Mouse (Mus musculus): ENCODE measurements around the gene Stra6.

Gene Stra6

DNA sequence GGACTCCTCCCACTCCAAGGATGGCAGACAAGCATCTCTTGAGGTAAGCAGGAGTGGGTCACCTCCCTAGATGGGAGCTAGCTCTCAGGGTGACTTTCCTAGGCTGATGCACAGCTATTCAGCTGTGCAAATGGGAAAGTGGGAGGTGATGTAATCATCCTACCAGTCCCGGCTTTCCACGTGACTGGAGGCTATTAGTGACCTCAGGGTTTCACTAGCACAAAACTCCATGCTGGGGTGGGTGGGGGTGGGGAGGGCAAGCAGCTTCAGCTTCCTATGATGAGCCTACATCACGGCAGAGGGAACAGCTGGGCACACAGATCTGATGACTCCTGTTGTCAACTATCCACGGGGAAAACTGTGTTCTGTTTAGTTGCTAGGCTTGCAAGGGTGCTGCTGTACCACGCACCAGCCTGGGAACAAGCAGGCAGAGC, 111.2 kb downstream of the Stra6 start:
- no peak for DNase-seq (ENCODE audit: low read depth)

DNA sequence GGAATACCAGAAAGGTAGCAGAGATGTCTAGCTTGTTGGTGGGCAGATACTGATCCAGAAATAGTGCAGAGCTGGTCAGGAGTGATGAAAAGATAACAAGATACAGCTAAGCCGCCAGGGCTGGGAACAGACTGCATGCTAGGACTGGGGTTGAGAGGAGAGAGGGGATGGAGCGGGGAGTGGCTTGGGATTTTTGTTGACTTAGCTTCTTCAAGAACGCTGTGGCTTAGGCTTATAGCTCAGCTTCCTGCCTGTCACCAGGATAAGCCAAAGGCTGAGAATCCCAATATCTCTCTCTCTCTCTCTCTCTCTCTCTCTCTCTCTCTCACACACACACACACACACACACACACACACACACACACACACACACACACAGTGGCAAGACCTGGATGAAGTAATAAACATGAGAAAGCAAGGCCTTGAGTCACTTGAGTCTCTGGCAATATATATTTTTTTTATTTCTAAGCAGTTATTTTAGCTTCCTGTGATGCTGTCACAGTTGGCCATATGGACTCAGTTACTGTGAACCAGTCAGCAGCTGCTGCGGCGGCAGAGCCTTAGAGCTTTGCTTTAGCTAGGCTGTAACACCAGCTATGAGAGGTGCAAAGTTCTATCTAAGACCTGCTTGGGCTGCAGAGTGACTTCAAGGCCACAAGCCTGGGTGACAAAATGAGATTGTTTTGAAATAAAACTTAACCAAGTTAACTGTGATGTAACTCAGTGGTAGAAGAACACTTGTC, 112.3 kb downstream of the Stra6 start:
- DNase-seq (ENCODE audit: low read depth), result no peak

DNA sequence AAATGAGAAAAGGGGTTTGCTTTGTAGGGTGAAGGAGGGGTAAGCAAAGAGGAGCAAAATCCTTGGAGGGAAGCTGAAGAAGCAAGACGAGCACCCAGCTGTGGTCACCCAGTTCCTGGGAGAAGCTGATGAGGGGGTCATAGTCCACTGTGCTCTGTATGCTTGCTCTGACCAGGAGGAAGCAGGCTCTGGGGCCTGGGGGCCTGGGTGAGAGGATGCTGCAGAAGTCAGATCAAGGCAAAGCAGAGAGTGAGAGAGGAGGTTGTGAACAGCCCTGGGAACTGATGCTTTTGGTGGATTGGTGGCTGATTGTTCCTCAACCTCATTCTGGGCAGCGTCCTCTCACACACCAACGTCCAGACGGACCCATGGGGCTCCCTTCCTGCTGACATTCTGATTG, 113.6 kb downstream of the Stra6 start:
- DNase-seq (ENCODE audit: low read depth), result no peak

GRCm38 (mm10) chr9:58179390-58179789, 115.8 kb downstream of the Stra6 start:
- no peak for DNase-seq (ENCODE audit: low read depth)

DNA sequence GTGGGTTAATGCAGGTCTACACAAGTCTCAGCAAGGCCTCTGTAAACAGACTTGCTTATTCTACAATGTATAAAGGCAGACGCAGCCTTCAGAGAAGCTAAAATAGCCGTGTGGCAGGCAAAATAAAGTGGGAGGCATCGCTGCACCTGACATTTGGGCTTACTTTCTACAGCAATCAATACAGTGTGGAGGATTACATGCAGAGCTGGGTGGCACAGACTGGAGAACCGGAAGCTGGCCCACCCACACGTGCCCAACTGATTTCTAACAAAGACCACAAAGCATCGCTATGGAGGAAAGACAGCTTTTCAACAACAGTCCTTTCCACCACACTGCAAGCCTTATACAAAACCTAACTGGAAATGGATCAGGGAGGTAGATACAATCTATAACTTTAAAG, 120.9 kb downstream of the Stra6 start:
- no peak for DNase-seq (ENCODE audit: low read depth)

DNA sequence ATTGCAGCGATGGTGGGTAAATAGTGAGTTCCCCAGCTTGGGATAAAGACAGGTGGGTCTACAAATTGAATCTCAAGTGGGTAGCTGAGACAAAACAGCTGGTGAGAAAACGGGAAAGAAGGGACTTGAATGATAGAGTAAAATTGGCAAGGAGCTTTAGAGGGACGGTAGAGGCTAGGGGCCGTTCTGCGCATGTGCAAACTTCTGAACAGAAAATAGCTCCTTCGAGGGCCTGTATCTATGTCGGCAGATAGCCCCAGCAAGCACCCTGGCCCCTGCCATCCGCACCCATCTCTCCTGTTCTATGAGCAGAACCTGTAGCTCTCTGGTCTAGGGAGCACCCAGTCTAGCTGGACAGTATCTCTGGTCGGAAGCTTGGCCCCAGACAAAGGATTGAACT, 130.6 kb downstream of the Stra6 start:
- DNase-seq (ENCODE audit: low read depth), result no peak

DNA sequence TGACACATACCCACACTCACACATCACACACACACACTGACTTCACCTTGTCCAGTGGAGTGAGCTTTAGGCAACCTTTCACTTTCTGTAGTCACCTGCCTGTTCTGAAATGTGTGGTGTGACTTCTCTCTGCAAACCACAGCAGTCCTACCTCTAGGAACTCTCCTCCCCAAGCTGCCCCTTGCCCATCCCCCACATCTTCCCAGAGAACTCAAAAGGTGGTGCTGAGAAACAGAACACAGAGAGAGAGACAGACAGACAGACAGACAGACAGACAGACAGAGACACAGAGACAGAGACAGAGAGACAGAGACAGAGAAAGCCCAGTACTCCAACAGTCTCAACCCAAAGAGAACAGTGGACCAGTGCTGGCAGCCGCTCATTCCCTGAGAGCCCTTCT, 132.1 kb downstream of the Stra6 start:
- no peak for DNase-seq (ENCODE audit: low read depth)

DNA sequence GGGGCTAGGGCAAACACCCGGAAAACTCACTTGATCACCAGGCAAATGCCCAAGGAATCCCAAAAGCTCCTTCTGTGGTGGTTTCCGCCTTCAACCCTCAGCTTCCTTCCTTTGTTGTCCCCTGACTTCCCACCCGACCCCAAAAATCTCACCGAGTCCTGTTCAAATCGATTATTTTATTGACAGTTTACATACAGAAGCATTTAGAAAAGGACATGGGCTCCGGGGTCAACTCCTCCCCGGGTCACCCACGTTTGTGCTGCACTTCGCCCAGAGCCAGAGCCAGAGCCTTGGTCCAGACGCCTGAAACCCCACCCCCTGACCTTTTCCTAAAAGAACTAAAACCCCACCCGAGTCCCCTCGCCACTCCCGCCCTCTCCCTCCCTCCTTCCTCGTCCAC, 132.6 kb downstream of the Stra6 start:
- DNase-seq (ENCODE audit: low read depth), result no peak

DNA sequence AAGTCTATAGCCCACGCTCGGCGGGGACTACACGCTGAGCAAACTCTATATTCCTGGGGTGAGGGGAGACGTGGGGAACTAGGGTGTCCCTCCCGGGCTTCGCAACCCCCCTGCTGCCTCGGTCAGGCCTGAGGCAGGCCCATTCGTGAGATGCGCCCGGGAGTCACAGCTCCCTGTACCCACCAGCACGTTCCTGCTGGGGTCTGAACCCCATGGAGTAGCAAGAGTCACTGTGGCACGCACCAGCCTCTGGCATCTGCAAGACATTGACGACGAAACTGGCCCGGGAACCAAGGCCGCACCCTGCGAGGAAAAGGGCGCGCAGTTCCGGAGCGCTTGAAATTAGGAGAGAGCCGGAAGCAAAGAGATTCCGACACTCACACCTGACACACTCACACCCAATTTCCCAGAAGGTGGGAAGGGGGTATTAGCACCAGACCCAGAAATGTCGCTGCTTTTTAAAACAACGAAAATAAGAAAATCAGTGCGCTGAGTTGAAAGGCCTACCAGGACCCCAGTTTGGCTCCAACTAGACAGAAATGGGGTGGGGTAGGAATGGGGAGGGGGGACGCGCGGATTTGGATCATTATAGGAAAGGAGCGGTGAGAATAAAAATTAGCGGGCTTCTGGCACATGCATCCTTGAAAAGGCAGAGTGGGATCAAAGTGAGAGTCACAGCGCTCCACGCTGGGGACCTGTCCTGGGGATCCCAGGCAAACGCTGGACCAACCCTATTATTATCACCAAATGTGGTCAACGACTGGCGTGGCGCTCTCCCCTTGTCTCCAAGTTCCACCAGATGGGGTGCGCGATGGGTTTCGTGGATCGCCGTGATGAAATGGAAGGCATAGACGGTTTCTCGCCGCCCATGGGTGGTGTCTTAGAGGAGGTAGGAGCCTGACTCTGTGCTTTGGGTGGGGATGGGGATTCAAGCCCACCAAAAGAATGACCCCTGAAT, 133.3 kb downstream of the Stra6 start:
- DNase-seq (ENCODE audit: low read depth), result no peak

- DNase-seq (ENCODE audit: low read depth), result no peak
Observed at GRCm38 (mm10) chr9:58197781-58198701, 134.5 kb downstream of the Stra6 start.

DNA sequence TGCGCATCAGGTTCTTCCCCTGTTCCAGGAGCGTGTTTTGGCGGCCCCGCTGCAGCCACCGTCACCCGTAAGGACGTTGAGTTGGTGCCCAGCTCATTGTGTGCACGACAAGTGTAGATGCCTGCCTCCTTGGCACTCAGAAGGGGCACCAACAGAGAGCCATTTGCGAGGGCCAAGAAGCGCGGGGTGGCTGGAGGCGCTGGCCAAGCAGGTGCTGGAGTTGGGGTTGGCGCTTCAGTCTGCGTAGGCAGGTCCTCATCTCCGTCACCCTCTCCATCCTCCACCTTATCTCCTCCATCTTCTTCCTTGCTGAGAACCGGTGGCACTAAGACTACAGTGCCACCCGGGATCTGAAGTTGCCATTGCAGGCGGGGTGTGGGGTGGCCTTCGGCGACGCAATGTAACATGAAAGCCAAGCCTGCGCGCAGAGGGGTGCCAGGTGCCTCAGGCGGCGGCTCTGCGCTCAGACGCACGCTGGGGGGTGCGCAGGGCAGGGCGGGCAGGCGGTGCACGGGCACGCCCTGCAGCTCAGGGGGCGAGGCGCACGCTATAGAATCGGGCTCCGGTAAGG, 135.3 kb downstream of the Stra6 start:
- DNase-seq (ENCODE audit: low read depth), result no peak

DNA sequence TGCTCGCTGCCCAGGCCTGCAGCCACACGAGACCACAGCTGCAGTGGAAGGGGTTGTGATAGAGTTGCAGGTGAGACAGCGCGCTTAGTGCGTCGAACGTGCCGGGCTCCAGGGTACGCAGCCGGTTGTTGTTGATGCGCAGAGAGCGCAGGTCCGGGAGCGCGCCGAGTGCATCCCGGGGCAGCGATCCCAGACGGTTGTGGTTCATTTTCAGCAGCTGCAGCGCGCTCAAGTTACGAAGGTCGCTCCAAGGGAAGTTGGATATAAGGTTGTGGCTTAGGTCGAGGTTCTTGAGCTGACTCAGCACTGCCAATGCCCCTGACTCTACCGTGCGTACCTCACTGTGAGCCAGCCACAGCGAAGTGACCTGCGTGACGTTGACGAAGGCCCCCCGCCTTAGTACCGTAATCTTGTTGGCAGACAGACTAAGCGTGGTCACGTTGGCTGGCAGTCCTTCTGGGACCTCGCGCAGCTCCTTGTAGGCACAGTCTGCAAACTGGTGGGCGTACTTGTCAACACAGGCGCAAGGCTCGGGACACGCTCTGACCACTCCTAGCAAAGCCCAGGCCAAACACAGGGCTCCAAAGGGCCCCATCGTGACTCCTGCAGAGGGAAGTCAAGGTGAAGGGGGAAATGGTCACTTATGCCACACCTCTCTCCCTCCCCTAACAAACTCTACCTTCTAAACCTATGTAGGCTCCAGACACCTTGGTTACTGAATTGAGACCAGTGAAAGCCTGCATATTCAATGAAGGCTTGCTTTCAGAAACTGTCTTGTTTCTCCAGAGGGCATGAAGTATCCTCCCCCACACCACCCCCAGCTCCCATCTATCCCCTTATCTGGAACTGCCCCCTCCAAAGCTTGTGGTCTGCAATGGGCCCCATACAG, 136.0 kb downstream of the Stra6 start:
- no peak for DNase-seq (ENCODE audit: low read depth)

DNA sequence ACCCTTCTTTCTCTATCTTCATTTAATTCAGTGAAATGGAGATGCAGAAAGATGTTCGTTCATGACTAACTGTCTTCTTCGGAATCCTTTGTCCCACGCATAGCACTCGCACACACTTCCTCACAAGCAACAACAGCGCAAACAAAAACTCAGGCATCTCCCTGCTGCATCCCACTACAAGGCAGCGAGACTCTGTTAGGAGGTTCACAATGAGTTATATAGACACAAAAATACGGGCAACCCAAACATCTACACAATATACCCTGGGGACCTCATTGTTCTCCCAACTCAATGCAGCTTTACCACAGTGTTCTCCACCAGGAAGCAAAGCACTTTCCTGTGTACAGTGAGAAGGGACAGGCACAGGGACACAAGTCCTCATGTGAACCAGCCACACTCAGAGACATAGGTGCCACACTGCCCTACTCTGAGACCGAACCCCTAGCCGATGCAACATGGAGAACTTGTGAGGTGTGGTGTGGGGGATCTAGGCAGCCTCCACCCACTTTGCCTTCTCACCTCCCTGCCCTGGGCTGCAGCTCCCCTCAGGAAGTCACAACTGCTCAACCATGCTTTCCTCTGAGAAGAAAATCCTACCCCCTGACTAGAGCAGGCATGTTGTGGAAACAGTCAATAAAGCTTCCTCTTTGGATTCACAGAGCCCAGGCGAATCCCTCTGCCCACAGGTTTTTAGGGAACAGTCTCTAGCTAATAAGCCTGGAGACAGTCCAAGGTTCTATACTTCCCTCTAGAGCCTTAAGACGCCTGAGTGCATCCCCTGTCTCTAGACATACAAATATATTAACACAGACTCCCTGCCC, 136.9 kb downstream of the Stra6 start:
- DNase-seq (ENCODE audit: low read depth), result no peak

DNA sequence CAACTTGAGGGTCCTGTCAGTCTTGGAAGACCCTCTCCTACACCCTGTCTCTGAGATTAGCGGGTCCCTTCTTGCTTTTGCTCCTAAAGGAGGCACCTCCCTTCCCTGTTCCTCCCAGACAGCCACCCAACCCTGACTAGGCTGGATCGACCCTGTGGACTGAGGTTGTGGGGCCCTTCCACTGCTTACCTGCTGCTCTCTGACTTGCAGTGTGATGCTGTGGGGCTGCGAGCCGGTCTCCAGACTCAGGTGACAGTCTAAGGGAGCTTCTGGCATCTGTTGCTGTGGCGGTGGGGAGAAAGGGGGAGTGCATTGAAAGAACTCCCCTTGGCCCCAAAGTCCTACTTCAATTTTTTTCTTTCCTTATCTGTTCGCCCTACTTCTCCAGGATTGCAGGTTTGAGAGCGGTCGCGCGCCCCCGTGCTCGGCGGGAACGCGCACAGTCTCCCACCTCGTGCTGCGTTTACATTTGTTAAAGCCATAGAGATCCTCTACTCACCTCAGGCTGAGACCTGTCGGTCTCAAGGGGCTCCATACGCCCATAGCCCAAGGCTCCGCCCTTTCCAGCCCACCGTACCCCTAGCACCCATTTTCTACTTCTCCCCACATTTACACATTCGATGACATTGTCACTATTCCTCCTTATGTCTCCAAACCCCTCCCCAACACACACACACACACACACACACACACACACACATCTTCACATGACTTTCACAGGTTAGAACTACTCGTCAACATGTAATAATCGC, 137.7 kb downstream of the Stra6 start:
- DNase-seq (ENCODE audit: low read depth), result no peak

- no peak for DNase-seq (ENCODE audit: low read depth)
Observed at GRCm38 (mm10) chr9:58201861-58202549, 138.4 kb downstream of the Stra6 start.

- no peak for DNase-seq (ENCODE audit: low read depth)
Observed at GRCm38 (mm10) chr9:58202676-58203453, 139.3 kb downstream of the Stra6 start.

Data from 416B (cell line).